In genomic region chr14:52012553-52012952, GRCm38 (mm10) we compare ENCODE assay signal across 14 mouse cellular contexts. TPM values are rescaled to one million over a fixed set of nuclear protein-coding genes. Genes with fewer than 3 reads are reported as not detected.
A peak's percentile ranks its signal among the peaks of the same experiment; 100 is the strongest.
DNase-seq lines count a peak whose midpoint lies in the region; ATAC-seq lines count a peak whose summit lies in the region.
"Had no signal": no experiment of that assay in that cellular context is flagged by ENCODE, and none has a peak within 500 bp of the region (broad histone marks: within the 10 kb centered on the region; RNA-seq: fewer than 3 reads in every experiment).

No protein-coding gene starts in this region.

- ATAC-seq in heart, embryonic 15.5 days (replicated peaks; ENCODE audit: insufficient number of reproducible peaks, insufficient read depth, low FRiP score, low read depth), result no peak
- ATAC-seq in forebrain, embryonic 12.5 days (ENCODE audit: low FRiP score), result no peak
- no peak for ATAC-seq in limb, embryonic 13.5 days (ENCODE audit: low FRiP score, low read depth)
- ATAC-seq in erythroblast, adult 5-6 weeks (replicated peaks; ENCODE audit: low FRiP score, poor library complexity, severe bottlenecking), result no peak
- ATAC-seq in megakaryocyte progenitor cell, adult 5-6 weeks (replicated peaks; ENCODE audit: poor library complexity), result no peak
- ATAC-seq: CD4-positive, CD25-positive, alpha-beta regulatory T cell, adult 4 months had no signal

- no peak overlapping the region for H3K9ac ChIP-seq in heart, embryonic 15.5 days
- H3K9ac ChIP-seq in forebrain, embryonic 12.5 days, result peak overlapping the region; percentile 98
- peak overlapping the region; percentile 1; the same call in 1 of the 2 replicates for H3K9ac ChIP-seq in limb, embryonic 13.5 days
- H3K9ac ChIP-seq: liver, embryonic 14.5 days had no signal

- H3K4me1 ChIP-seq in heart, embryonic 15.5 days (replicated peaks), result peaks cover 64% of the 10 kb centered on the region
- peaks cover 76% of the 10 kb centered on the region for H3K4me1 ChIP-seq in forebrain, embryonic 12.5 days
- peaks cover 73% of the 10 kb centered on the region for H3K4me1 ChIP-seq in limb, embryonic 13.5 days
- peaks cover 72% of the 10 kb centered on the region for H3K4me1 ChIP-seq in heart, embryonic 10.5 days

- 0 out of 2 replicates have a peak overlapping the region, but pooled peaks have one; percentile 26 for H3K27ac ChIP-seq in heart, embryonic 15.5 days
- peak overlapping the region; percentile 99 for H3K27ac ChIP-seq in forebrain, embryonic 12.5 days
- H3K27ac ChIP-seq in limb, embryonic 13.5 days, result no peak overlapping the region
- no peak overlapping the region for H3K27ac ChIP-seq in heart, embryonic 10.5 days
- H3K27ac ChIP-seq: liver, embryonic 14.5 days had no signal

- H3K9me3 ChIP-seq in heart, embryonic 15.5 days (replicated peaks), result no peaks in the 10 kb centered on the region
- no peaks in the 10 kb centered on the region for H3K9me3 ChIP-seq in forebrain, embryonic 12.5 days
- H3K9me3 ChIP-seq in limb, embryonic 13.5 days, result no peaks in the 10 kb centered on the region
- no peaks in the 10 kb centered on the region for H3K9me3 ChIP-seq in heart, embryonic 10.5 days

- H3K4me2 ChIP-seq in heart, embryonic 15.5 days, result no peak overlapping the region
- H3K4me2 ChIP-seq in forebrain, embryonic 12.5 days, result peak overlapping the region; percentile 83
- H3K4me2 ChIP-seq in limb, embryonic 13.5 days (replicated peaks), result peak overlapping the region; percentile 66

- WGBS in heart, embryonic 15.5 days, result 84% methylated on average over 5 of the region's 5 CpGs
- 35% methylated on average over 5 of the region's 5 CpGs for WGBS in forebrain, embryonic 12.5 days
- WGBS in limb, embryonic 13.5 days, result 50% methylated on average over 5 of the region's 5 CpGs
- 91% methylated on average over 5 of the region's 5 CpGs for WGBS in heart, embryonic 10.5 days

- H3K36me3 ChIP-seq in heart, embryonic 15.5 days, result peaks cover 13% of the 10 kb centered on the region
- peaks cover 15% of the 10 kb centered on the region for H3K36me3 ChIP-seq in forebrain, embryonic 12.5 days (replicated peaks)
- H3K36me3 ChIP-seq in limb, embryonic 13.5 days, result peaks cover 15% of the 10 kb centered on the region
- H3K36me3 ChIP-seq in heart, embryonic 10.5 days, result peaks cover 17% of the 10 kb centered on the region

- DNase-seq in heart, adult 8-10 months (ENCODE audit: low spot score), result no peak
- DNase-seq in brain, adult 2 months (ENCODE audit: low read depth, low spot score), result peak; percentile 43
- DNase-seq in heart, embryonic 10.5 days (ENCODE audit: low spot score), result no peak
- DNase-seq: gastrocnemius, postnatal 25 days; kidney, postnatal 14 days; thymus, postnatal 36 days had no signal

- no peak overlapping the region for H3K4me3 ChIP-seq in heart, embryonic 15.5 days
- peak overlapping the region; percentile 76 for H3K4me3 ChIP-seq in forebrain, embryonic 12.5 days (replicated peaks)
- H3K4me3 ChIP-seq in limb, embryonic 13.5 days, result no peak overlapping the region; the same call in 1 of the 2 replicates
- H3K4me3 ChIP-seq in heart, embryonic 10.5 days, result no peak overlapping the region
- H3K4me3 ChIP-seq: myocyte had no signal

- no peaks in the 10 kb centered on the region for H3K27me3 ChIP-seq in heart, embryonic 15.5 days
- no peaks in the 10 kb centered on the region for H3K27me3 ChIP-seq in forebrain, embryonic 12.5 days
- no peaks in the 10 kb centered on the region for H3K27me3 ChIP-seq in limb, embryonic 13.5 days
- H3K27me3 ChIP-seq in heart, embryonic 10.5 days (ENCODE audit: insufficient read depth, poor library complexity, severe bottlenecking), result no peaks in the 10 kb centered on the region

RNA-seq across cellular contexts. Expression of gene Tmem253, which starts 2.9 kb away (rescaled TPM):
- 0.60 and 0.68 TPM in 2 replicates for polyA plus RNA-seq in heart, embryonic 15.5 days (2015; fragmentation: Nextera tagmentation; extraction: Ambion mirVana)
- 1 to 10 TPM; 1.6 to 4.4 (median 2.5) TPM for total RNA-seq in heart, adult 8-10 months (2022)
- polyA plus RNA-seq in forebrain, embryonic 12.5 days (2016; fragmentation: Nextera tagmentation; extraction: Ambion mirVana), result 1.1 TPM in 2 replicates
- polyA plus RNA-seq in limb, embryonic 13.5 days (2015; fragmentation: Nextera tagmentation; extraction: Ambion mirVana), result 0.78 and 1.4 TPM in 2 replicates
- not detected in 2 replicates for total RNA-seq in erythroblast, adult 5-6 weeks (2015; ENCODE audit: low replicate concordance)
- not detected in 2 replicates for total RNA-seq in erythroblast, adult 5-6 weeks (2017; ENCODE audit: low replicate concordance)
- total RNA-seq in megakaryocyte progenitor cell, adult 5-6 weeks (2015), result 0.30 TPM in 1 of 2 replicates, not detected in the other
- not detected in 2 replicates for total RNA-seq in megakaryocyte progenitor cell, adult 5-6 weeks (2017)
- 0.27 and 0.57 TPM in 2 replicates for polyA plus RNA-seq in heart, embryonic 10.5 days (2016; fragmentation: Nextera tagmentation; extraction: Ambion mirVana)

RNA-seq across cellular contexts. Expression of gene Zfp219, which starts 8.0 kb away (rescaled TPM):
- 18.1 and 23.6 TPM in 2 replicates for polyA plus RNA-seq in heart, embryonic 15.5 days (2015; fragmentation: Nextera tagmentation; extraction: Ambion mirVana)
- 10 to 100 TPM; 22.5 to 29.9 (median 24.6) TPM for total RNA-seq in heart, adult 8-10 months (2022)
- polyA plus RNA-seq in forebrain, embryonic 12.5 days (2016; fragmentation: Nextera tagmentation; extraction: Ambion mirVana), result 97.1 and 101 TPM in 2 replicates
- 30.8 and 32.2 TPM in 2 replicates for polyA plus RNA-seq in limb, embryonic 13.5 days (2015; fragmentation: Nextera tagmentation; extraction: Ambion mirVana)
- 0.58 and 1.9 TPM in 2 replicates for total RNA-seq in erythroblast, adult 5-6 weeks (2015; ENCODE audit: low replicate concordance)
- 3.1 and 3.8 TPM in 2 replicates for total RNA-seq in erythroblast, adult 5-6 weeks (2017; ENCODE audit: low replicate concordance)
- 6.5 and 8.5 TPM in 2 replicates for total RNA-seq in megakaryocyte progenitor cell, adult 5-6 weeks (2015)
- total RNA-seq in megakaryocyte progenitor cell, adult 5-6 weeks (2017), result 8.2 and 15.1 TPM in 2 replicates
- 21.5 and 31.1 TPM in 2 replicates for polyA plus RNA-seq in heart, embryonic 10.5 days (2016; fragmentation: Nextera tagmentation; extraction: Ambion mirVana)

RNA-seq across cellular contexts. Expression of gene Arhgef40, which starts 28.0 kb away (rescaled TPM):
- polyA plus RNA-seq in heart, embryonic 15.5 days (2015; fragmentation: Nextera tagmentation; extraction: Ambion mirVana), result 51.8 and 69.2 TPM in 2 replicates
- 10 to 100 TPM; 20.4 to 31.0 (median 24.0) TPM for total RNA-seq in heart, adult 8-10 months (2022)
- polyA plus RNA-seq in forebrain, embryonic 12.5 days (2016; fragmentation: Nextera tagmentation; extraction: Ambion mirVana), result 116 and 117 TPM in 2 replicates
- polyA plus RNA-seq in limb, embryonic 13.5 days (2015; fragmentation: Nextera tagmentation; extraction: Ambion mirVana), result 189 and 203 TPM in 2 replicates
- total RNA-seq in erythroblast, adult 5-6 weeks (2015; ENCODE audit: low replicate concordance), result 4.8 TPM in 1 of 2 replicates, not detected in the other
- 2.3 and 14.1 TPM in 2 replicates for total RNA-seq in erythroblast, adult 5-6 weeks (2017; ENCODE audit: low replicate concordance)
- total RNA-seq in megakaryocyte progenitor cell, adult 5-6 weeks (2015), result 3.0 and 9.1 TPM in 2 replicates
- total RNA-seq in megakaryocyte progenitor cell, adult 5-6 weeks (2017), result 5.0 and 15.2 TPM in 2 replicates
- 72.3 and 86.4 TPM in 2 replicates for polyA plus RNA-seq in heart, embryonic 10.5 days (2016; fragmentation: Nextera tagmentation; extraction: Ambion mirVana)

RNA-seq across cellular contexts. Expression of gene Olfr221, which starts 29.7 kb away (rescaled TPM):
- polyA plus RNA-seq in heart, embryonic 15.5 days (2015; fragmentation: Nextera tagmentation; extraction: Ambion mirVana), result not detected in 2 replicates
- total RNA-seq in heart, adult 8-10 months (2022), result not detected
- polyA plus RNA-seq in forebrain, embryonic 12.5 days (2016; fragmentation: Nextera tagmentation; extraction: Ambion mirVana), result not detected in 2 replicates
- not detected in 2 replicates for polyA plus RNA-seq in limb, embryonic 13.5 days (2015; fragmentation: Nextera tagmentation; extraction: Ambion mirVana)
- total RNA-seq in erythroblast, adult 5-6 weeks (2015; ENCODE audit: low replicate concordance), result not detected in 2 replicates
- 0.56 TPM in 1 of 2 replicates, not detected in the other for total RNA-seq in erythroblast, adult 5-6 weeks (2017; ENCODE audit: low replicate concordance)
- total RNA-seq in megakaryocyte progenitor cell, adult 5-6 weeks (2015), result not detected in 2 replicates
- not detected in 2 replicates for total RNA-seq in megakaryocyte progenitor cell, adult 5-6 weeks (2017)
- not detected in 2 replicates for polyA plus RNA-seq in heart, embryonic 10.5 days (2016; fragmentation: Nextera tagmentation; extraction: Ambion mirVana)
- total RNA-seq: gastrocnemius, postnatal 25 days had no signal
- polyA plus RNA-seq: CD4-positive, CD25-positive, alpha-beta regulatory T cell, adult 4 months; liver, embryonic 14.5 days; myocyte had no signal

Comparison
In these comparisons a context has a peak if more than half of its experiments do, and no peak if none do; other contexts are left out.
1. H3K27ac ChIP-seq: peak in heart, embryonic 15.5 days (single experiment) and forebrain, embryonic 12.5 days (single experiment); none in limb, embryonic 13.5 days (single experiment) and heart, embryonic 10.5 days (single experiment).